Mouse (Mus musculus): ENCODE results near the gene Ntng1. TPM values are rescaled to one million over a fixed set of nuclear protein-coding genes. Genes with fewer than 3 reads are reported as not detected.

Gene Ntng1
- 37.5 and 48.9 TPM in 2 replicates for polyA plus RNA-seq (2015; fragmentation: Nextera tagmentation; extraction: Ambion mirVana)

DNA sequence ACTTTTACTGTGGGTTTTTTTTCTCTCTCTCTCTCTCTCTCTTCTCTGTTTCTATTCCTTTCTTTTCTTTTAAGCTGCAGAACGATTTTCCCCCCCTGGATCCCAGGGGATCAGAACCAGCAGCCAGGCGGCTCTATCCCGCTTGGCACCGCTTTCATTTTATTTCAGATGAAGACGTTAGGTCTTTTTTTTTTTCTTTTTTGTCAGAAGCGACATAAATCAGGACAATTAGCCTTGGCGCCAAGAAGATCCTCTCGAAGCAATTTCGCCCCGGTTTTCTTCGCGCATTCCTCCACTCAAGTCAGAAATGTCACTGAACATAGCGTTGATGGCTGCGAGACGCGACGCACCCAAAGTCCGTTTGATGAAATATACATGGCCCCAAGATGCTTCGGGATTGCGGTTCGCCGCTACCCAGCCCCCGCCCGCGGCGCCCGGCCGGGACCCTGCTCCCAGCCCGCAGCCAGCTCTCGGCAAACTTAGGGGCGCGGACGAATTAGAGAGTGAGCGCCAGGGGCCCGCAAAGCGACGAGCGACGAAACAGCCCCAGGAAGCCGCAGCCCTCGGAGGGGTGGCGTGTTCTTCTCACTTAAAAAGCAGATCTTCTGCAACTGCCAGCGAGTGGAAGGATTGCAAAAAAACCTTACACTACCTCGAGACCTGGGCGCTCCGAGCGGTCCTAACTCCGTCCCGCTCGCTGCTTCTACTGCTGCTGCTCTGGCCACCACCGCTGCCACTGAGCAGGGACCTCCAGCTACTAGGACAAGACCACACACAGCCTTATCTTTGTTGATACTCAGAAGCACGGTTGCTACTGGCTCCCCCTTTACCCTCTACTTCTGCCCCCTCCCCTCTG, at the start of gene Ntng1:
Ntng1 (minus strand) TSS at position 806 of the 856 bp plus-strand sequence.
- Histone ChIP-seq H3K9ac (peak within 1 kb of the TSS; percentile 80), H3K4me1 (peaks cover 9% of the 10 kb centered on the region; the same call in 1 of the 2 replicates), H3K27ac (peak within 1 kb of the TSS; percentile 89), H3K4me3 (peak within 1 kb of the TSS; percentile 66), H3K9me3 (no peaks in the 10 kb centered on the region), H3K4me2 (peak within 1 kb of the TSS; percentile 88), H3K36me3 (replicated peaks) (no peaks in the 10 kb centered on the region), H3K27me3 (replicated peaks) (no peaks in the 10 kb centered on the region)
- WGBS, result under 1% methylated on average over 52 of the region's 52 CpGs
- peak; percentile 59 for ATAC-seq (replicated peaks)

DNA sequence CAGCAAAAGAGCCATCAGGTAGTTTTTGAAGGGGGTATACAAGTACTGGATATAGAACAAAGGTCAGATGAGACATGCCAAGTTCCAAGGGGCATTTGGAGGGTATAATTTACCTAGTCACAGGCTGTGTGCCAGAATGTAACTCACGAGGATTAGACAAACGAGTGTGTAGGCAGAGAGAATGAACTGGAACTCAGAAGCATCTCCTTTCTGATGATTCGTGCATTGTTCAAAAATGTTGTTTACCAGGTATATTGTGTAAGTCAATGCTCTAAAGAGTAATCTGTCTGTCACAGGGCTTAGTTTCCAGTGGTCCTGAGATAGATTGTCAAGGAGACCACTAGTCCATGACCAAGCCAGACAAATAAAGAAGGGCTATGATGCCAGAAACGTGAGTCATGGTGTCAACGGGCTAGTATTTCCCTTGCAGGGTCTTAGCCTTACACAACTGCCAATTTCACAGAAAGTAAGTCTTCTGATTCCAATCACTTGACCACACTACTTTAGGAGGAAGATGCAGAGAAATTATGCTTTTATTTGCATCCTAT, 43.7 kb upstream of the Ntng1 start:
- Histone ChIP-seq H3K36me3 (replicated peaks) (no peaks in the 10 kb centered on the region), H3K27ac (no peak overlapping the region), H3K4me2 (no peak overlapping the region), H3K9ac (no peak overlapping the region), H3K4me1 (no peaks in the 10 kb centered on the region), H3K9me3 (no peaks in the 10 kb centered on the region), H3K27me3 (replicated peaks) (no peaks in the 10 kb centered on the region), H3K4me3 (no peak overlapping the region)
- no peak for ATAC-seq (replicated peaks)
- 80% methylated on average over 5 of the region's 5 CpGs for WGBS

DNA sequence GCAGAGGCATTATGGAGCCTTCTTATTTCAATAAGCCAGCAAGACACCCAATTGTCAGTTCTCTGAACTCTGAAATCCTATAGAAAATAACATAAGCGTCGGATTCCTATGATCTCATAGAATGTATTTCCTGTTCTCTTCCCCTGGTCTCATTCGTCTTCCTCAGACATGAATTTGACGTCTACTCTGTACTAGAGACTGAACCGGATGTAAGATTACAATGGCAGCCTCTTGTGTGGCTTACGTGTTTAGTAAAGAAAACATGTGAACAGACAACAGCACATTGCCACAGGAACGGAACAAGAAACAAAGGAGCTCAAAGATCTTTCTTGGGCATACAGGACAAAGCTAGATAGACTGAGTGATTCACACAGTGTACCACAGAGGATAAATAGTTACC, 5.3 kb upstream of the Ntng1 start:
- Histone ChIP-seq H3K27ac (no peak overlapping the region), H3K4me2 (no peak overlapping the region), H3K27me3 (replicated peaks) (no peaks in the 10 kb centered on the region), H3K4me1 (peaks cover 6% of the 10 kb centered on the region; the same call in 1 of the 2 replicates), H3K9ac (no peak overlapping the region), H3K36me3 (replicated peaks) (no peaks in the 10 kb centered on the region), H3K9me3 (no peaks in the 10 kb centered on the region), H3K4me3 (no peak overlapping the region)
- no peak for ATAC-seq (replicated peaks)
- WGBS, result 79% methylated on average over 7 of the region's 7 CpGs

DNA sequence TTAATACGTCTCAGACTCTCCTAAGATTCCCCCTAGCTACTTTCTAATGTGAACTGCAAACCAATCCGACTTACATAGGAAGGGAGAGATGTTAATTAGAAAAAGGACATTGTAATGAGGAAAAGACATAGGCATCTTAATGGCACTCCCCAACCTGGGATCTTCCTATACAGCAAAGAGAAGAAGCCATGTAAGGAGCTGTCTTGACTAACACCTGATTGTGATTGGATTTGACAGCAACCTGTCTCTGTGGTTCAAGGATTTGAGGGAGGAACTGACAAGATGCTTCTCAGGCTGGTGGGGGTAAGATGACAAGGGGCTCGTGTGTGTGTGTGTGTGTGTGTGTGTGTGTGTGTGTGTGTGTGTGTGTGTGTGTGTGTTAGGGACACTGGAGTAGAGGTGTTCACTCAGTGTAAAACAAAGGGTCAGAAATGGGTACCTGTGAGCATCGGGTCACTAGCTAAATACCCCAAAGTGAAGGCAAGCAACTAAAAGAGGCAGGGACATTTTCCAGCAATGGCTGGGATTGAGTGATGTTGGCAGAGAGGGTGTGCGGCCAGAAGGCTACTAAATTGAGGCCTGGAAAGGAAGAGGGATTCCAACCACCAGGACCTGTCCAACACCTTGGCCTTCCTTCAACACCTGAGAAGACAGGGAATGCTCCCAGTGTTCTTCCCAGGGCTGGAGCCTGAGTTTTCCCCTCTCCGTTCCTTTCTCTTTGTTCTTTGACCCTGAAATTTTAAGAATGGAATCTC, 667 bp upstream of the Ntng1 start:
- peak; percentile 26 for ATAC-seq (replicated peaks)
- peak overlapping the region; percentile 88 for H3K4me2 ChIP-seq
- 29% methylated on average over 6 of the region's 6 CpGs for WGBS
- H3K27me3 ChIP-seq (replicated peaks), result no peaks in the 10 kb centered on the region
- H3K9ac ChIP-seq, result peak overlapping the region; percentile 80; the same call in 1 of the 2 replicates
- H3K4me1 ChIP-seq, result peaks cover 9% of the 10 kb centered on the region; the same call in 1 of the 2 replicates
- H3K4me3 ChIP-seq, result peak overlapping the region; percentile 66
- H3K9me3 ChIP-seq, result no peaks in the 10 kb centered on the region
- H3K36me3 ChIP-seq (replicated peaks), result no peaks in the 10 kb centered on the region
- H3K27ac ChIP-seq, result peak overlapping the region; percentile 89

DNA sequence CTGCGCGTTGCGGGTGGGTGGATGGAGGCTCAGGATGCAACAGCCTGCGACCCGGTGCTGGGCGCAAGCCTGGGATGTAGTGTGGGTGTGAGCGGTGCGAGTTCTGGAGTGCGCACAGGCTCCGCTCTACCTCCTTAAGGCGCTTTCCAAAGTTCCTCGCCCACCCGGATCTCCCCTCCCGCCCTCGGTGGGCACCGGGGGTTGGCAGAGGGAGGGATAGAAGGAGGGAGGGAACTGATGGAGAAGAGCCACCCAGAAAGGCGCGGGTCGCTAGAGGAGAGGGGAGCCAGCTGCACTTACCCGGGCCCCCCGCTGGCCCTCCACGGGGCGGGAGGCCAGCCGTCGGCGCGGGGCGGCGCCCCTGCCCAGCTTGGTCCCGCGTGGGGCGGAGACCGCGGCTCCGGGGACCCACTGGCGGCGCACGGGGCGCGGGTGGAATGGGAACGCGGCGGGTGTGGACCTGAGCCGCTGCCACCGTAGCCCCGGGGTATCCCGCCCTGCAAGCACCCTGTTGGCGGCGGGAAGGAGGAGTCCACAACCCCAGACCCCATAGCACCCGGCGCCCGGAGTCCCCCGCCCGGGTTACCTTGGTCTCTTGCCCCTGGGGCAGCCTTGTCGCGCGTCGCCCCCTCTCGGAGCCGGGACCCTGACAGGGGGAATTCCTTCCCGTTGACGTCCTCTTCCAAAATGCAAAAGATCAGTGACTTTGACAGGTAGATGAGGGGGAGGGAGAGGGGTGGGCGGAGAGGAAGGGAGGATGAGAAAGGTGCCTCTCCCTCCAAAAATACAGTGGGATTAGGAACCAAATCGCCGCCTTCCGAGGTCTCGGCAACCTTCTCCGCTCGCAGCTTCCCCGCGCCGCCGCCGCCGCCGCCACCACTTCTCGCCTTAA, 1.3 kb downstream of the Ntng1 start:
- WGBS, result under 1% methylated on average over 77 of the region's 77 CpGs
- peak overlapping the region; percentile 89 for H3K27ac ChIP-seq
- no peaks in the 10 kb centered on the region for H3K27me3 ChIP-seq (replicated peaks)

DNA sequence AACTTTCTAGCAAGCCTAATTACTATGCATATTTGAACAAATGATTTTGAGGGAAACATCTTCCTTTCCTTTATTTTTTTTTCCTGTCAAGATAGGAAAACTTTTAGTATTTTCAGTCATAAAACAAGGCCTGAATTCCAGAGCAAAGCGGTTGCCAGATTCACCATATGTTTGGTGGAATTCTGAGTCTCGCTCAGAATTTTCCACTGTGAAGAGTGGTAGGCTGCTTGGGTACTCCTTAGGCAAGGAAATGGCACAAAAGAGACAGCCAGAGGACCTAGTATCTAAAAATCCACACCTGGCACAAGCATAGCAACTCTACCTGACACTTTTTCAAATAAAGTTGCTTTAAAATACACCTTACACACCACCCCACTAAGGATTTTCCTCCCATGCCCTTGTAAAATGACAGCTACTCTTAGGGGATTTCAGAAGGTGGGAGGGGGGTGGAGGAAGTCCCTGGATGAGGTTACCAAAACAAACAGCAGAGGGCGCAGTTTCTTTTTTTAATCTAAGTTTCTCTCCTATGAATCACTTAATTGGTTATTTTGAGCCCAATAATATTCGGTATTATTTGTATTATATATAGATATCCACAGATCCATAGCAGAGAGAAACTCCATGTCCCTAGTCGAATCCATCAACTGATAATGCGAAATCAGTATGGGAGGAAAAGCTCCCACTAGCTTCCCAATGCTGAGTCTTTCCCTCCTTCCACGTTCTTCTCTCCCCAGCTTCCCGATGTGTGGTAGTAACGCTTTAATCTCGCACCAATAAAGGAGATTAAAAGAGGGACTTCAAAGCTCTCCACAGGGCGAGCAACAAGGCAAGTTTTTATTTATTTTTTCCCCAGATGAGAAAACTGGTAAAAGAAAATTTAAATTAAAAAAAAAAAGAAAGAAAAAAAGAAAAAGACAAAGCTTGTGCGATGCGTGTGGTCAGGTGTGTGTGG, 2.2 kb downstream of the Ntng1 start:
- peak overlapping the region; percentile 89 for H3K27ac ChIP-seq
- H3K36me3 ChIP-seq (replicated peaks), result no peaks in the 10 kb centered on the region
- WGBS, result 3% methylated on average over 13 of the region's 13 CpGs
- H3K4me1 ChIP-seq, result peaks cover 9% of the 10 kb centered on the region; the same call in 1 of the 2 replicates
- no peaks in the 10 kb centered on the region for H3K9me3 ChIP-seq
- H3K4me2 ChIP-seq, result peak overlapping the region; percentile 88
- peak overlapping the region; percentile 66 for H3K4me3 ChIP-seq
- H3K27me3 ChIP-seq (replicated peaks), result no peaks in the 10 kb centered on the region
- ATAC-seq (replicated peaks), result peak; percentile 38
- peak overlapping the region; percentile 80 for H3K9ac ChIP-seq

More for the DNA sequence above, 1.3 kb downstream of the Ntng1 start:
- ATAC-seq (replicated peaks), result peak; percentile 77
- Histone ChIP-seq H3K36me3 (replicated peaks) (no peaks in the 10 kb centered on the region), H3K4me1 (peaks cover 9% of the 10 kb centered on the region; the same call in 1 of the 2 replicates), H3K4me2 (peak overlapping the region; percentile 88), H3K9me3 (no peaks in the 10 kb centered on the region), H3K9ac (peak overlapping the region; percentile 80), H3K4me3 (peak overlapping the region; percentile 66)

DNA sequence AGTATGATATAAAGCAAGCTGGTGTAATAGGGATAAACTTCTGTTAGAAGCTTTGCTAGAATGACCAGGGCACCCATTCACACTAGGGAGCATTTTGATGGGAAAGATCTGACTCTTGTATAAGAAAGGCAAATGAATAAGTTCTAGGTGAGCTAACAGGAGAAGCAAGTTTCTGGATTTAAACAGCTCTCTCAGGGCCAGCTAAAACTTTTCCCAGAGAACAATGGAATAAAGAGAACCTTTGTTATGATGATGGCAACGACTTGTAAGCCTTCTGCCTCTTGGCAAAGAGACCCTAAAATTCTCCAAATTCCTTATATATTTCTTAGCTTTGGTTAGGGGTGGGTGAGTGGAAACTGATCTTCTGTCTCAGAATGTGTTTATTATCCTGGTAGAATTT, 7.7 kb downstream of the Ntng1 start:
- Histone ChIP-seq H3K9me3 (no peaks in the 10 kb centered on the region), H3K4me2 (no peak overlapping the region), H3K27ac (no peak overlapping the region), H3K27me3 (replicated peaks) (no peaks in the 10 kb centered on the region), H3K36me3 (replicated peaks) (no peaks in the 10 kb centered on the region), H3K4me1 (peaks cover 21% of the 10 kb centered on the region), H3K4me3 (no peak overlapping the region), H3K9ac (no peak overlapping the region)
- WGBS, result 20% methylated on average over 1 of the region's 1 CpGs
- ATAC-seq (replicated peaks), result no peak

DNA sequence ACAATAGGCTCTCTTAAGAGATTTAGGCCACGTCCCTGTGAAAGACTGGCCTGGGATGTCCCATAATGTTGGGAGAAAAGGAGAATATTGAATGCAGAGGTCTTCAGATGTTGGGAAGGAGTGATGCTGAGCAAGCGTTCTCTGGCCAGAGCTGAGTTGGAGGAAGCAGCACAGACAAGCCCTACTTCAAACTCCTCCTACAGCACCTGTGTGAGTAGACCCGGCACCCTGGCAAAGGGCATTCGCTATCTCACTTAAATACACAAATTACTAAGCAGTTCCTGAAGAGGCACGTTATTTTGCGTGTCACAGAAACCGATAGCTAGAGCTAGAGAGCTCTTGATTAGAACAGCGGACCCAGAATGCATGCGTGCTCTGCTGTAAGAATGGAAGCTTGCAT, 10.7 kb downstream of the Ntng1 start:
- ATAC-seq (replicated peaks), result no peak
- H3K36me3 ChIP-seq (replicated peaks), result no peaks in the 10 kb centered on the region
- H3K27me3 ChIP-seq (replicated peaks), result no peaks in the 10 kb centered on the region
- no peaks in the 10 kb centered on the region for H3K9me3 ChIP-seq
- no peak overlapping the region for H3K4me3 ChIP-seq
- H3K9ac ChIP-seq, result no peak overlapping the region; the same call in 1 of the 2 replicates
- no peak overlapping the region for H3K4me2 ChIP-seq
- 81% methylated on average over 9 of the region's 9 CpGs for WGBS
- H3K27ac ChIP-seq, result no peak overlapping the region
- H3K4me1 ChIP-seq, result peaks cover 23% of the 10 kb centered on the region

DNA sequence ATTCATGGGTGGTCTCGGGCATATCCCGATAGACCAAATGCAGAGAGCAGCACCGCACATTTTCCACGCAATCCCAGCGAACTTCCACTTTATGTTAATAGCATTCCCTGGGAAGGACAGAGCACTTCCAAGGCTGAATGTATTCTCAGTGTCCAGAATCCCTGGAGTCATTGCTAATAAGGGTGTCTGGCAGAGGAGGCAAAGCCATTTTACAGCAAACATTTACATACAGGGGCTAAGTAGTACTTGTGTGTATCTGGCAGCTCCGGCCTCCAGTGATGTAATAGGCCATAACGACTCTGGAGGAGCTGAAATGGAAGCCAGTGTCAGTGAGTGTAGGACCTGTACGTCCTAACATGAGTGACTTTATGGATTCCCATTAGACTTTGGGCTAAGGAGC, 11.5 kb downstream of the Ntng1 start:
- Histone ChIP-seq H3K9ac (no peak overlapping the region), H3K36me3 (replicated peaks) (no peaks in the 10 kb centered on the region), H3K4me3 (0 out of 2 replicates have a peak overlapping the region, but pooled peaks have one; percentile 5), H3K4me2 (peak overlapping the region; percentile 18), H3K27ac (0 out of 2 replicates have a peak overlapping the region, but pooled peaks have one; percentile 29), H3K4me1 (peaks cover 23% of the 10 kb centered on the region), H3K9me3 (no peaks in the 10 kb centered on the region), H3K27me3 (replicated peaks) (no peaks in the 10 kb centered on the region)
- WGBS, result 24% methylated on average over 8 of the region's 8 CpGs
- peak; percentile 71 for ATAC-seq (replicated peaks)

DNA sequence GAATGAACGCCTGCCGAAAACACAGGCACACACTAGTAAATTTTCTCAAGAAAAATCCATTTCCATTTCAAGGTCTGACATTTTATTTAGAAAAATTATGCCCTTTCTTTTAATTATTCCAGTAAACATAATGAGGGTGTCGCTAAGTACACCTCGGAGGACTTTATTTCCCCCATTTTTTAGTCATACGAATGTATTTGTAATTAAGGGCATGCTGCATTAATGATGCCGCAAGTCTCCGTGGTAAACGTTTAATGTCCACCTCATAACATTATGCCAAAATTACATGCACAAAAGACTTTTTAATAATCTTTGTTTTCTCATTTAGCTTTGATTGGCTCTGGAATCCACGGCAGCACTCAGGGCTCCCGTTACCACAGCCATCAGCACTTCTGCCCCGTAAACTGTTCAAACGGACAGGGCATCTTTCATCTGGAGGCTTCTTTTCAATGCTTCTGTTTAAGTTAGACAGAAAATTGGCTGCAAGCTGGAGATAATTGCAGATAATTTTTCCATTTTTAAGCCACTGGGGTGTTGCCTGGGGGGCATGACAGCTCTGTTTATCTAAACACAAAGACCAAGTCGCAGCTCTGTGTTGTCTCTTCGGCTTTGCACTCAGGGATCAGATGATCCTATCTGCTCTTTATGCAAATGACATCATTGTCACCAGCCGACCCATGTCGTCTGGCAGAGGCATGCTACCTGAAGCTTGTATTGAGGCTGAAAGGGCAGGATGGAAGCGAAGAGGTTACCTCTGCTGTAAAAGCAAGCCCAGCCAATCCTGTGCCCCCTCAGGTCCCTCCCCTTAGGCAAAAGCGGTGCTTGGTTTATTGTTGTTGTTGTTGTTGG, 12.5 kb downstream of the Ntng1 start:
- no peaks in the 10 kb centered on the region for H3K27me3 ChIP-seq (replicated peaks)
- peaks cover 23% of the 10 kb centered on the region for H3K4me1 ChIP-seq
- H3K4me3 ChIP-seq, result peak overlapping the region; percentile 19
- H3K27ac ChIP-seq, result peak overlapping the region; percentile 41
- H3K36me3 ChIP-seq (replicated peaks), result no peaks in the 10 kb centered on the region
- WGBS, result 37% methylated on average over 18 of the region's 18 CpGs
- no peaks in the 10 kb centered on the region for H3K9me3 ChIP-seq
- peak overlapping the region; percentile 45 for H3K4me2 ChIP-seq
- no peak overlapping the region; the same call in 1 of the 2 replicates for H3K9ac ChIP-seq
- peak; percentile 80 for ATAC-seq (replicated peaks)

Data from midbrain, embryonic 15.5 days (tissue).